Mouse (Mus musculus): ENCODE data around the gene Dmgdh.

DNA sequence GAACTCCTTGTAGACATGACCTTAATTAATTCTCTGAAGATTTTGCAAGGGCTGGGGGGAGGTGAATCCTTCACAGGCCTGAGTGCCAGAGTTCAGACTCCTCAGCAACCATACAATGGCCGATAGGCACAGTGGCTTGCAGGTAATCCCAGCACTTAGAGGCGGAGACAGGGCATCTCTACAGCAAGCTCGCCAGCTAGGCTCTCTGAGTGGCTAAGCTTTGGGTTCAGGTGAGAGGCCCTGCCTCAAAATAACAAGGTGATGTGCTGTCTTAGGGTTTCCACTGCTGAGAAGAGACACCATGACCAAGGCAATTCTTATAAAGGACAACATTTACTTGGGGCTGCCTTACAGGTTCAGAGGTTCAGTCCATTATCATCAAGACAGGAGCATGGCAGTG is 39.6 kb downstream of the Dmgdh start:
- TF ChIP-seq CTCF (IDR thresholded peaks at IDR 0.05; ENCODE audit: low read depth, low read length) (no peak), POLR2A (IDR thresholded peaks at IDR 0.05; ENCODE audit: insufficient read depth, low read length) (no peak), EP300 (IDR thresholded peaks at IDR 0.05; ENCODE audit: insufficient read depth, low read depth, low read length) (no peak)
